Mouse (Mus musculus) layer of hippocampus, postnatal 36 days (tissue): Measurements from ENCODE around the gene Hoxd4. TPM values are rescaled to one million over a fixed set of nuclear protein-coding genes. Genes with fewer than 3 reads are reported as not detected.

ENCODE experiments used
- DNase-seq, 2 experiments: peaks; one replicate each; pipeline ENCODE4 v3.0.0; 2022
- total RNA-seq, 2 experiments: library from RNA; stranded (reverse); gene quantifications; 2 replicates each; pipeline ENCODE4 v1.2.3; 2021

Gene Hoxd4
- not detected for total RNA-seq

DNA sequence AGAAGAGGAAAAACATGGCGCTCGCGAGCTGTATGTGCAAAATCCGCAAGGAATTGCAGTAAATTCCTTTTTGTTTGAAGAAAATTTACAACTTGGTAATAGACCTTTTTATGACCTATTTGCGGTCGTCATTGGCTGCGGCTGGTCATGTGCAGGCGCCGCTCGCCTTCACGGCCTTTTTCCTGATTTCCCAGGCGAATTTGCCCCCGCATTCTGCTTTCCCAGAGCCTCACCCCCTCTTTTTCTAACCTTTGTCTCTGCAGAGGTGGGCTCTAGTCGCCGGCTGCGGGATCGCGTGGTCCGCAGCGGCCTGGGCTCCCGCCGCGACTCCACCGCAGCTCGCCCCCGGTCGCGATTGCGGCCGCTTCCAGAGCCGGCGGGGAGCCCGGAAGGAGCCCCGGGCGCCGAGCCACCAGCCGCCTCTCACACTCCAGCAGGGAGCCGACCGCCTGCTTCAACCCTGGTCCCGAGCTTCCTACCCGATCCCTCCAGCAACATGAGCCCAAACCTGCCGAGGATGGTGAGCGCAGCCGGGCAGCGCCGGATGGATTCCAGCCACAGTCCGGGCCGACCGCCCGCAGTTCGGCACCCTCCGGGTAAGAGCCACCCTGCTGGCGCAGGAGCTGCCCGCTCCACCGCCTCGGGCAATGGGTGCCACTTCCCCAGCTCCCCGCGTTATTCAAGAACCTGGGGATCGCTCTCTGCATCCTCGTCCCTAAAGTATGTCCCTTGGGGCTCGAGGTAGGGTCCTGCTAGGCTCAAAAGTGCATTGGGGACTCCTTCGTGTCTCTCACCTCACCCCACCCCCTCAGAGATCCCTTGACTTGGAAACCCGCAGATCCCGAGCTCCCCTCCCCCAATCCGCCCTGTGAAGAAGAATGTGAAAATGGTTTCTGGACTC, at the start of gene Hoxd4, which contains the start of gene Hoxd3:
Gene Hoxd4, plus strand, starts transcription at position 209 of the 901 bp plus-strand sequence.
Gene Hoxd3, plus strand, starts transcription at position 207 of the 901 bp plus-strand sequence.
- no peak for DNase-seq

DNA sequence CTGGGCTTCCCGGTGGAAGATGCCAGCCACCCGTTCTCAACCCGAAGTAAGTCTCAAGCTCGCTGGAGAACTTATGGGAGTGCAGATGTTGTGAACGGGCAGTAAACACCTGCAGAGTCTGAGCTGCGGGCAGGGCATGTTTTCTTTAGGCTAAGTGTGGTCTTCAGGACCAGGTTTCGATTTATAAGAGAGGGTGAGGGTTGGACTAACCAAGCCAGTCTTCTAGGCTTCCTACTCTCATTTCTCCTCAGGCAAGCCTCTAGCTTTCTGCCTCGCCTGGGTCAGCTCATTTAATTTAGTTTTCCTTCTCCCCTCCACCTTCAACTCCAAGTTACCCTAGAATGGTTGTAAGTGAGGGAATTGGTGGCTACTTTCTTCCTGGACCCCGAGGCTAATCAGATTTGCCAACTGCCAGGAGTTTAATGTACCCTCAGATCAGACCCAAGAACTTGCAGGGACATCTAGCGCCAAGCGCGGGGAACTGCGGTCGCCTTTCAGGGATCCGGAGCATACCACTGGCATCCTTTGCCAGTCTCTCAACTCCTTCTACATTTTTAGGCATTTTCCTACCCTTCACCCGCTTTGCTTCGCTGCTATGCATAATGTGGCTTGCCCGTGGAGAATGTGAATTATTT, 48.3 kb upstream of the Hoxd4 start:
- DNase-seq, result no peak

DNA sequence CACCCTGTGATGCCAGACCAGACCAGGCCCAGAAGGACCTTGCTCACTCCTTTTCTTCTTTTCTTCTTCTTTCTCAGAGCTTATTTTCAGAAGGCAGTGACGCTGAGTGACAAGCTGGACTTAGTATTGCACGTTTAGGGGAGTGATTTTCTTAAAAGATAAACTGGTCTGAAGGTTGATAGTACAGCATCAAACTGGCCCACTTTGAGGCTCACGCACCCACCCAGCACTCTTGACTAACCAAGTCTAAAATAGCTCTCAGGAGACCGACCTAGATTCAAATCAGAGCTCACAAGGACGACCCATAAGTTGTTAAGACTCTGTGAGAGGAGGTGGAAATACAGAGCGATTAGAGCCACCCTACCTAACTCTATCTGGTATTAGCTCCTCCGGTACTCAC, 45.3 kb upstream of the Hoxd4 start:
- DNase-seq, result no peak

DNA sequence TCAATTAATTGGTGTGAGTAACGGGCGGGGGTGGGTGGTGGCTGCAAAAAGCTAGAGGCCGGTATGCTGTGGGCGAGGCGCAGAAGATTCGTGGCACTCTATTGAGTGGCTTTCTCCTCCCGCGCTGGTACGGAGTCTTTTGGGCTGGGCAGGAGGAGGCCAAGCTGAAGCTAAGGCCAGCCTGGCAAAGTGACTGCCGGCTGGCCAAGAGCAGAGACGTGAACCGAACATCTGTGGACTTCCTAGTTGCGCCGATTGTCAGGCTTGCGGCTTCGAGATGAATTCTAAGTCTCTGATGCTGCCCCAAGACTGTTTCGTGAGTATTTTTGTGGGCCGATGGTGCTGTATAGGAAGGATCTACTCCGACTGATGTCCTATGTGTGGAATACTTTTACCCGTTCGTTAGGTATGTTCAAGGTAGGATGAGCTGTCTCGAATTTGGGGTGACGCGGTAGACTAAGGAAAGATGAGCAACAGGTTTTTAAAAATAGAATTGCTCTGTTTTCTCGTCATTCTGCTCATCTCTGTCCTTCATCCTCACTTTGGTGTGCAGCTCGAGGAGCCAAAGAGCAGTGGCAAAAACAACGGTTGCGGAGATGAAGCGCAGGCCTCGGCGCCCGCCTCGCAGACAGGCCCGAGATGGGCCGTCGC, 44.4 kb upstream of the Hoxd4 start:
- DNase-seq, result no peak

DNA sequence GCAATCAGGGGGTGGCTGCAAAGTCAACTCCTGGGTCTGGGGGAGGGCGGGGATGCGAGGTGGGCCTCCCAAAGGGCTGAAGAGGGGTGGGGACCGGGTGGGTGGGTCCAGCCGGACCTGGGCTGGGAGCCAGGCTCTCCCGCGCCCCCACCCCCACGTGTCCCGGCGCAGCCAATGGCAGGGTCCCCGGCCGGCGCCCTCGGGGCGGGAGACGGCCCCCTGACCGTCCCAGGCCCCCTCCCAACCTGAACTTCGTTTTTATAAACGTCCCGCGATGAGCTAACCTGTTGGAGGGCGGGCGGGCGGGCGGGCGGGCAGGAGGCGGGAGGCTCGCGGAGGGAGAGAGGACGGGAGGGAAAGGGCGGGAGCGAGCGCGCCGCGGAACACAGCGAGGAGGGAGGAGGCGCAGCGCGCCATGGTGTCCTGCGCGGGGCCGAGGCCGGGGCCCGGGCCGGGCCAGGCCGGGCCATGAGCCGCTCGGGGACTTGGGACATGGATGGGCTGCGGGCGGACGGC, 43.8 kb upstream of the Hoxd4 start, which contains the start of gene Hoxd13:
Gene Hoxd13, plus strand, starts transcription at position 469 of the 516 bp plus-strand sequence.
- no peak for DNase-seq

DNA sequence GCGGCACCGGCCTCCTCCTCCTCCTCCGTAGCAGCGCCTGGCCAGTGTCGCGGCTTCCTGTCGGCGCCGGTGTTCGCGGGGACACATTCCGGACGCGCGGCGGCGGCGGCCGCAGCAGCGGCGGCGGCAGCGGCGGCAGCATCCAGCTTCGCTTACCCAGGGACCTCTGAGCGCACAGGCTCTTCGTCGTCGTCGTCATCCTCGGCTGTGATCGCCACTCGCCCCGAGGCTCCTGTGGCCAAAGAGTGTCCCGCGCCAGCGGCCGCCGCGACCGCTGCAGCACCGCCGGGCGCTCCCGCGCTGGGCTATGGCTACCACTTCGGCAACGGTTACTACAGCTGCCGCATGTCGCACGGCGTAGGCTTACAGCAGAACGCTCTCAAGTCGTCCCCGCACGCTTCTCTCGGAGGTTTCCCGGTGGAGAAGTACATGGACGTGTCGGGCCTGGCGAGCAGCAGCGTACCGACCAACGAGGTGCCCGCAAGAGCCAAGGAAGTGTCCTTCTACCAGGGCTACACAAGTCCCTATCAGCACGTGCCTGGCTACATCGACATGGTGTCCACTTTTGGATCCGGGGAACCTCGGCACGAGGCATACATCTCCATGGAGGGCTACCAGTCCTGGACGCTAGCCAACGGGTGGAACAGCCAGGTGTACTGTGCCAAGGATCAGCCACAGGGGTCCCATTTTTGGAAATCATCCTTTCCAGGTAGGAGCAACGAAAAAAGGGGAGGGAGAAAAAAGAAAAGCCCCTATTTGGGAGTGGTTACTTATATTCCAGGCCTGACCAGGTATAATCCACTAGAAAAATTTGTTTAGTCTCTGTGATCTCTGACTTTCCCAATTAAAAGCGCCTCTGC, 43.1 kb upstream of the Hoxd4 start:
- DNase-seq, result no peak

DNA sequence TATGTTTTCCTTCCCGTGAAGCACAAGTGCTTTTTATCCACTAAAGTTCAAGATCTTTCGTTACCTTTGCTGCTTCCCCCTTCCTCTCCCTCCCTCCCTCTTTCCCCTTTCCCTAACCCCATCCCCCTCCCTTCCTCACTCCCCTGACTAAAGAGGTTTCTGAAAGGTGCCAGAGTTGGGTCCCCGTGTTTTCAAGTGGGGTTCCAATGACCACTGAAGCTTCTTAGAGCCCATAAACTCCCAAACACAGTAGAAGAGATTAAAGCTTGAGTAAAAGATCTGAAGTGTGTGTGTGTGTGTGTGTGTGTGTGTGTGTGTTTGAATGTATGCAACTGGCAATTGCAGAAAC, 42.5 kb upstream of the Hoxd4 start:
- DNase-seq, result no peak

DNA sequence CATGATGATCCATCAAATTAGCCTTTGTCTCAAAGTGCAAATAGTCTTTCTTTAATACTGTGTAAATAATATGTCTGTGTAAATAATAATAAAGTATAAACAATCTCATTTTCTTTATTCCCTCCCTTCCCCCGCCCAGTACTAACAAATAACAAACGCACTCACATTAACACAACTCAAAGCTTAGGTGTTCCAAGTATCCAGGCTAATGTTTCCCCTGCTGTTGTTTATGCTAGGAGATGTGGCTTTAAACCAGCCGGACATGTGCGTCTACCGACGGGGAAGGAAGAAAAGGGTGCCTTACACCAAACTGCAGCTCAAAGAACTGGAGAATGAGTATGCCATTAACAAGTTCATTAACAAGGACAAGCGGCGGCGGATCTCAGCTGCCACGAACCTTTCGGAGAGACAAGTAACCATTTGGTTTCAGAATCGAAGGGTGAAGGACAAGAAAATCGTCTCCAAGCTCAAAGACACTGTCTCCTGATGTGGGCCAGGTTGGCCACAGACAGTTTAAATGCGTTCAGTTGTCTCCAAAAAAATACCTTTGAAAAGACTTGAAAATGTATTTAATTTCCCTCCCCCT, 42.0 kb upstream of the Hoxd4 start:
- DNase-seq, result no peak

DNA sequence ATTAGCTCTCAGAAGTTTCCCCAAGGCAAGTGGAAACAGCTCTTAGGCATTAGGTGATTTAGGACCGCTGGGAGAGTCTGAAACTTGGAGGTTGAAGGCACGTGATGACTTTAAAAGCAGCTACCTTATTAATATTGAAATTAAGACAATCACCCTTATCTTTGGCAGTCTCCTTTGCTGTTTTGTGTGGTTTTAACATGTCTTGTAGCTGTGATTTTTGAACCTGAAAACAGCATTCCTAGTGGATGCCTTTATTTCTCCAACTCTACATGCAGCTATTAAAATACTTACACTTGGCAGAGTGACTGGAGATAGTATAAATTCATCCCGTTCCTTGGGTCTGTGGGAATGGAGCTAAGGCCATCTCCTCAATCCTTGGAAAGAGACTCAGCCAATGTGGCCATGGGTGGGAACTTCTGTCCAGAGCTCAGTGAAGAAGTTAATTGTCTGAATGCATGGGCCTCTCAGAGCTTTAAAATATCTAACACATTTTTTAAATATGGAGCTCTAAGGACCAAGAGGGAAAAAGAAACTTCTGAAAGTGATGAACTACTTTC, 41.0 kb upstream of the Hoxd4 start:
- DNase-seq, result no peak

DNA sequence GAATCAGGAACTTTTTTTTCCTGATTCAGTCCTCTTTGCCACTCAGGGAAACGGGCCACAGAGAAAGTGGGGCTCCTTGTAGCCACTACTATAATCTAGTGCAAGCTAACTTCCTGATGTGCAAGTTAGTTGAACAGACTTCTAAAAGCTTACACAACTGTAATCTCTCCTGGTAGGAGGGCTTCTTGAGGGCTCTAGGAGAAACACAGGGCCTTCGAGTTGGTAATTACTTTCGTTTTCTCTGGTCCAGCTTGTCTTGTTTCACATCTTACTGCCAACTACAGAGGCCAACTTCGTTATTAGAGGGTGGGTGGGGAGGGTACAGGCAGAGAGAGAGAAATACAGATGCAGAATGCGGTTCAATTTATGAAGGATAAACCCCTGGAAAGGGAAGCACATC, 39.9 kb upstream of the Hoxd4 start:
- no peak for DNase-seq

DNA sequence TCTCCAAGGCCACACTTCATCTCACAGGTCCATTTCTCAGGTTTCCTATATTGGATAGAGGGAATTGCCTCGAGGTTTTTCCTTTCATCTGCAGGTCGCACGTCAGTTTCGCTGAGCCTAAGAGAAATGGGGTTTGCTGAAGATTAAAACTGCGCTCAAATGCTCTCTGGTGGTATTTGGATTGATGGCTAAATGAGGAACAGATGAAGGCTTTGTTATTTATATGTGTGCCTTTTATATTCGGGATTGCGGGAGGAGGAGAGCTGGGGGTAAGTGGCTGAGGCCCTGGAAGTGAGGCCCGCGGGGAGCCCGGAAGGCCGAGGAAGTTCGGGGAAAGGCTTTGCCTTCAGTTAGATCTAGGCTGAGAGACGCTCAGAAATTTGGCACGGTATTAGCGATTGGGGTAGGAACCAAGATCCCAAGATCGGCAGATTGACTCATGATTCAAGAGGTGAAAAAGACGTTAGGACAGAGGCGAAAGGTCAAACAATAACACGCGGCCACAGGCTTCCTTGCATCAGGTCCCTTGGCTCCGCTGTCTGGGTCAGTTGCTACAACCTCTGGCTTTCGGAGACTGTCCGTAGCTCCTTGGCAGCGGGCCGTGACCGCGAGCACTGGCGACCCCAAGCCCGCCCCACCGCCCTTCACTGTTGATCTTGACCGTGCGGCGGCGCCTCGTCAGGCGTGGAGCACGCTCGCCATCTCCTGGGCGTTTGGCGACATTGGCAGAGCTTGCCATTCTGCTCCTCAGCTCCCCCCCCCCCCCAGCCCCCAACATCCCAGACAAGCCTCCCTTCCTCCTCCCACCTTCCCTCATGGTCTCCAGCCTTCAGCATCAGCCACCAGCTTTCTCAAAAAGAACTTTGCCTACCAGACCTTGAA, 39.0 kb upstream of the Hoxd4 start:
- no peak for DNase-seq

DNA sequence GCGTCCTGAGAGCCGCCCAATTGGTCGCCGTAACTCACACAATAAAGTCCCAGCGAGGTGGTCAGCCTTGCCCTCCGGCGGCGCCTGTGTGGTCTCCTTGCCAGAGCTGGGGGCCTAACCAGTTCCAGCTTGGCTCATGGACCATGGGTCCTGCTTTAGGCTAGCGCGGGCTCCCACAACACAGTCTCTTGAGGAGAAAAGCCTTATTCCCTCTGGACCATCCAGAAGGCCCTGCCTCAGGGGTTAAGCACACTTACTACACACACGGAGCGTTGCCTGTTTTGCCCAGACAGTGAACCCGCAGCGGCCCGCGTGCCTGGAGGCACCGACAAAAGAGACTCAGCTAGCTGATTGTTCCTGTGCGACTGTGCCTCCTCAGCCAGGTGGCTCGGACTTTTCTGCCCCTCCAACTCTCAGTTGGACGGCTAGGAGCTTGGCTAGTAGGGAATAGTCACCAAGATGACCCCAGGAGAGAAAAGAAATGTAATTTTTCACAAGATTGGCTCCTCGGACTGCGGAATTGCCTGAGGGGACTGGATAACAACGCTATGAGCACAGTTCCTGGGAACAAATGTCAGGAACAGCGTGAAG, 37.8 kb upstream of the Hoxd4 start:
- DNase-seq, result no peak

DNA sequence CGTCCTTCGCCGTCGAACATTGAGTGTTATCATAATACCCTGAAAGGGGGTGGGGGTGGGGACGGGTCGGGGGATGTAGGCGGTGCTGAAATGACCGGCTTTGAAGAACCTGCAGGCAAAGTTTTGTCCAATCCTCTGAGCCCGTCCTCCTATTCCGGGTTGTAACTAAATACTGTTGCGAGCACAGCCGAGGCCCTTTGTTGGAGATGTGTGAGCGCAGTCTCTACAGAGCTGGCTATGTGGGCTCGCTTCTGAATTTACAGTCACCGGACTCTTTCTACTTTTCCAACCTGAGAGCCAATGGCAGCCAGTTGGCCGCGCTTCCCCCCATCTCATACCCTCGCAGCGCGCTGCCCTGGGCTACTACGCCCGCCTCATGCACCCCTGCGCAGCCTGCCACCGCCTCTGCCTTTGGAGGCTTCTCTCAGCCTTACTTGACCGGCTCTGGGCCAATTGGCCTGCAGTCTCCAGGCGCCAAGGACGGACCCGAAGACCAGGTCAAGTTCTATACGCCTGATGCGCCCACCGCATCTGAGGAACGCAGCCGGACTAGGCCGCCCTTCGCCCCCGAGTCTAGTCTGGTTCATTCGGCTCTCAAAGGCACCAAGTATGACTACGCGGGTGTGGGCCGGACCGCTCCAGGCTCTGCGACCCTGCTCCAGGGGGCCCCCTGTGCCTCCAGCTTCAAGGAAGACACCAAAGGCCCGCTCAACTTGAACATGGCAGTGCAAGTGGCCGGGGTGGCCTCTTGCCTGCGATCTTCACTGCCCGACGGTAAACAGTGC, 36.7 kb upstream of the Hoxd4 start, which contains the start of gene Hoxd12:
Gene Hoxd12, plus strand, starts transcription at position 133 of the 785 bp plus-strand sequence.
- DNase-seq, result no peak

DNA sequence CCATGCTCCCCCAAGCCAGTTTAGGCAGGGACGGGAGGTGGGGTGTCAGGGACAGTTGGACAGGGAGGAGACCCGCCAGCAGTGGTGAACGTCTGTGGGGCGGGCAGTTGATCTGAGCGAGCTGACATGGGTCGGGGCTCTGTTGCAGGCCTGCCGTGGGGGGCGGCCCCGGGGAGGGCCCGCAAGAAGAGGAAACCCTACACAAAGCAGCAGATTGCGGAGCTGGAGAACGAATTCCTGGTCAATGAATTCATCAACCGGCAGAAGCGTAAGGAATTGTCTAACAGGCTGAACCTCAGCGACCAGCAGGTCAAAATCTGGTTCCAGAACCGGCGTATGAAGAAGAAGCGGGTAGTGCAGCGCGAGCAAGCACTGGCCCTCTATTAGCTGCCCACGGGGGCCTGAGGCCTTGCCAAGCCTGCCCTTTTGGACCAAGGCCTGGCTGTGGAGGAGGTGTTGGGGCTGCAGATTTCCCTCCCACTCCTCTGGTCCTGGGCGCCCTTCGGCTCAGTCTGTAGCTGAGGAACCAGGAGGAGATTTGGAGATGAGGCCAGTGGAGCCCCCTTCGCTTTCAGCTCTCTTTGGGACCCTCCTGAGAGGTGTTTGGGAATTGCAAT, 36.0 kb upstream of the Hoxd4 start:
- no peak for DNase-seq

DNA sequence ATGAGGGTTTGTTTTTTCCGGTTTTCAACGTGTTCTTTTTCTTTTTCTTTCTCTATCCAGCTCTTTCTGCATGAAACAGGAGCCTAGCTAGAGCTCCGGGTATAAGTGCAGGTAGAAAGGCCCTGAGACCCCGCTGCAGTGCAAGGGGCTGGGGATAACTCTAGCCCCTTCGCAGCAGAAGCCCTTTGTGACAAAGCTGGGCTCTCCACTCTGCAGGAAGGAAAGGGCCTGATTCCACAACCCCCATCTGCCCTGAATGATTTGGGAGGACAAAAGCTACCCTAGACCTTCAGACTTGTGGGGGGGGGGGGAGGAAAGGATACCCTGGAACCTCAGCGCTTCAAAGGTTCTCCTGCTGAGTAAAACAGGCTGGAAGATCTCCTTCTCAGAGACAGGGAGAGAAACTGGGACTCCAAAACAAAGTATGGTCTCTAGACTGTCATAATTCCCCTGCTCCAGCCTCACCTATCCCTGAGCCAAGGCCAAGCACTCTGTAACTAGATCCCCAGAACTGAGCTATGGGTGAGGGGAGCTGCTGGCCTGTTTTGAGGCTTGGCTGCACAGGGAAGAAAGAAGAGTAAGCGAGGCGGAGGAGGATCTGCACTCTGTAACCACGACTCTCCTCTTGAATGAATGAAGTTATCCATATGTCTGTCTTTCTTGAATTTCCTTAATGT, 35.2 kb upstream of the Hoxd4 start:
- DNase-seq, result no peak

DNA sequence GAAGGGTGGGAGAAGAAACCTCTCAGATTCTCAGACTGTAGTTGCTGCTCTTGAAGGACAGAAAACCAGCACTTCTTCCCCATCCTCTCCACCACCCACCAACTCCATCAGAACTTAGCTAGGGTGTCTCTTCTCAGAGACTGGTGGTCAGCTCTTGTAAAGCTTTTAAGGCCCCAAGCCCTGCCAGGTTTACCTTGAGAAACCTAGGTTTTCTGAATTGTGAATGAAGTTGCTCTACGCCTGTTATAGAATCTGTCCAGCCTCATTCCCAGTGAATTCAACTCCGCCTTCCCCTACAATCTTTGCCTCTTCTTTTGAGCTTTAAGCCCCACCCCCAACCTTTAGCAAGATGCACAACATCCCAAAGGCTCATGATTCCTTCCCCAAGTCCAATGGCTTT, 34.6 kb upstream of the Hoxd4 start:
- DNase-seq, result no peak

DNA sequence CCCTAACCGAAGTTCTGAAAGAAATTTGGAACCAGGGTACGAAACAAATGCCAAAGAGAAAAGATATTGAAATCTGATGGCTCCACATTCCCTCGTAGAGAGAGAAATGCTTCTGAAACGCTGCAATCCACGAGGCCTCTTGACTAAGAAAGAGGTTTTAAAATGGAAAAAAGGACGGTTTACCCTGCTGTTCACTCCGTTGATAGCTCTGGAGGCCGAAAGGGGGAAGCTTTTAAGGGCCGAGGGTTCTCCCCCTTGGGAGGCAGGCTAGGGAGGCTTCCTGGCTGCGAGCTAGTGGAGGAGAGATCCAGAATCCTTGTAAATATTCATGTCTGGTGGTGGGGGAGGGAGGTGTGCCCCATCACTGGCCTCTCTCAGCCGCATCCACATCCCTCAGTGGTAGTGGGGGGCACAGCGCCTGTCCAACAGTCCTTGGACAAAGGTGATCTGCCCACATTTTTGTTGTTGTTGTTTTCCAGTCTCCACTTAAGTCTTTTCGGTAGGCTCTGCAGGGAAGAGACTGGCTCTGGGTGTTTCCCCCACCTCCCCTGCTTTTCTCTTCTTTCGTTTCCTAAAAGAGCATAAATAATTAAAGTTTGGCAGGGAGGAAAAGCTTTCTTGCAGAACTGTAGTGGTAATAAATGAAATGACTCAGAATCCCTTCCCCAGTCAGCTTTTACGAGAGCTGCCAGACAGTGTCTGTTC, 32.7 kb upstream of the Hoxd4 start, which contains the start of gene Hoxd11:
Gene Hoxd11, plus strand, starts transcription at position 667 of the 705 bp plus-strand sequence.
- no peak for DNase-seq
